Mouse (Mus musculus): ENCODE results near the gene Dnajc13. TPM values are rescaled to one million over a fixed set of nuclear protein-coding genes. Genes with fewer than 3 reads are reported as not detected.

Gene Dnajc13
- polyA plus RNA-seq, 1 experiment from 2014 or later: 29.3 TPM

DNA sequence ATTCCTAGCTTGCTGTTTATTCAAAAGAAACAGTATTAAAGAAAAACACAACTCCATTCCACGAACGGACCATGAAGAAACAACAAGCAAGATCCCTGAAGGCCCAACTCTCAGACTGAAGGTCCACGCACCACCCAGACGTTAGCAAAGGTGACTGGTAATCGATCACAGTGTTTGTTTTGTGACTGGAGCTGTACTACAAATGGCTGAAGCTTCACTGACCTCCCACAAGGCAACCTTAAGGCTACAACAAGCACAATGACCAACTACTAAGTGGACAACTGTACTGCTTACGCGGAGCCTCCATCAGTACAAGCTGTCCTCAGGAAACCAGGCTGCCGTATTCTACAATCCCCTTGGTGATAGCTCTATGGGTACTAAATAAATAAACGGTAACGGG is 92.7 kb downstream of the Dnajc13 start:
- no peak overlapping the region for H3K4me3 ChIP-seq
- no peak overlapping the region for H3K27ac ChIP-seq
- ATAC-seq (ENCODE audit: low FRiP score): no peak
- H3K27me3 ChIP-seq: no peaks in the 10 kb centered on the region
- WGBS: 93% methylated on average over 10 of the region's 10 CpGs
- no peak overlapping the region for H3K4me2 ChIP-seq (replicated peaks)
- H3K4me1 ChIP-seq: no peaks in the 10 kb centered on the region
- no peak overlapping the region for H3K9ac ChIP-seq
- H3K36me3 ChIP-seq: peaks cover 66% of the 10 kb centered on the region
- no peaks in the 10 kb centered on the region for H3K9me3 ChIP-seq (replicated peaks)

DNA sequence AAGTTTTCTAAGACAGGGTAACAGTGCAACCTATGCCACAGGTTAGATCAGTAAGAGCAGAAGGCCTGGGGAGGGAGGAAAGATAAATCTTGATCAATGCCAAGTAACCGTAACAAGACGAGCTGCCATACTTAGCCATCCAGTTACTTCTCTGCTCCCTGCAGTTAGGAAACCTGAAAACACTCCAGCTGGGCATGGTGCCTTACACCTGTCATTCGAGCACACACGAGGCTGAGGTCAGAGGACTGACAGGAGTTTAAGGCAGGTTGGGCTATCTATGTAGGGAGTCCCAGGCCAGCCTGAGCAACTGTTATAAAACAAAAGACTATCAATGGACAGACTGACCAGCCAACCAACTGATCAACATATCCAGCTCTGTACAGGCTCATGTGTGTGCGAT is 96.8 kb downstream of the Dnajc13 start:
- Histone ChIP-seq H3K4me1 (no peaks in the 10 kb centered on the region), H3K4me2 (replicated peaks) (no peak overlapping the region), H3K9me3 (replicated peaks) (no peaks in the 10 kb centered on the region), H3K36me3 (peaks cover 80% of the 10 kb centered on the region), H3K9ac (no peak overlapping the region), H3K27ac (no peak overlapping the region), H3K27me3 (no peaks in the 10 kb centered on the region), H3K4me3 (no peak overlapping the region)
- ATAC-seq (ENCODE audit: low FRiP score): no peak
- WGBS: 95% methylated on average over 5 of the region's 5 CpGs

DNA sequence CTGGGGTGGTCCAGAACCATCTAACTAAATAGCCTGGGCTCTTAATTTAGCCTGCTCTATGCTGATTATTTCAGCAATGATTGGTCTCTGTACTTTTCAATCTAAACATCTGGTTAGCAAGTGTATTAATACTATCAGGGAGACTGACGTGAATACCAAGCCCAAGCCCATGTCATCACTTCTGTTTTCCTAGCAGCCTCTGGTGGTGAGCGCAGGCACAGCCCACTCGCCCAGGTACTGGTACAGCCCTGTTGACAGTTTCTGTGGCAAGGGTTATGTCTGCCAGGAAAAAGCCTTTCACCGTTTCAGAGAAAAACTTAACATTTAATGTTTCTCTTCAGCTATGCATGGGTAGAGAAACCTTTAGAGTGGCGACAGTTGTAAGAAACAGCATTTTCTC is 98.5 kb downstream of the Dnajc13 start:
- H3K36me3 ChIP-seq: peaks cover 85% of the 10 kb centered on the region
- H3K9me3 ChIP-seq (replicated peaks): no peaks in the 10 kb centered on the region
- H3K27ac ChIP-seq: no peak overlapping the region
- no peak overlapping the region for H3K9ac ChIP-seq
- no peak for ATAC-seq (ENCODE audit: low FRiP score)
- WGBS: 88% methylated on average over 5 of the region's 5 CpGs
- H3K4me3 ChIP-seq: no peak overlapping the region
- H3K27me3 ChIP-seq: no peaks in the 10 kb centered on the region
- H3K4me1 ChIP-seq: no peaks in the 10 kb centered on the region
- no peak overlapping the region for H3K4me2 ChIP-seq (replicated peaks)

DNA sequence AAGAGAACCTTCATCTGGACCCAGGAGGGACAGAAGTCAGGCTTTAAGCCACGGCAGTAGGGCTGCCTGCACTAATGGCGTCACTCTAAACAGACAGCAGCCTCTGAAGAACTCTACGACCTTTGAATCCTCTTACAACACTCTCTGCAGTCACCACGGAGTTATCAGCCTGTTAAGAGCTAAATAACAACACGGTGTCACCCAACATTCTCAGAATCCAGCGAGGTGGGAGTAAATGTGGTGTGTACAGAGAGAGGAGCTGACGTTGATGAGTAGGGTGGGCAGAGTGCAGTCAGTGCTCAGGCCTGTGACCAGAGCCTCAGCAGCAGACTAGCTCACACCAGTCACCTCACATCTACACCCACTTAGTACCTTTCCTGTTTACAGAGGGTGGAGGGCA is 101.6 kb downstream of the Dnajc13 start:
- H3K4me3 ChIP-seq: no peak overlapping the region
- H3K9me3 ChIP-seq (replicated peaks): no peaks in the 10 kb centered on the region
- no peak overlapping the region for H3K4me2 ChIP-seq (replicated peaks)
- no peak for ATAC-seq (ENCODE audit: low FRiP score)
- peaks cover 96% of the 10 kb centered on the region for H3K36me3 ChIP-seq
- H3K9ac ChIP-seq: no peak overlapping the region
- H3K27ac ChIP-seq: no peak overlapping the region
- no peaks in the 10 kb centered on the region for H3K4me1 ChIP-seq
- 95% methylated on average over 7 of the region's 7 CpGs for WGBS
- H3K27me3 ChIP-seq: no peaks in the 10 kb centered on the region

DNA sequence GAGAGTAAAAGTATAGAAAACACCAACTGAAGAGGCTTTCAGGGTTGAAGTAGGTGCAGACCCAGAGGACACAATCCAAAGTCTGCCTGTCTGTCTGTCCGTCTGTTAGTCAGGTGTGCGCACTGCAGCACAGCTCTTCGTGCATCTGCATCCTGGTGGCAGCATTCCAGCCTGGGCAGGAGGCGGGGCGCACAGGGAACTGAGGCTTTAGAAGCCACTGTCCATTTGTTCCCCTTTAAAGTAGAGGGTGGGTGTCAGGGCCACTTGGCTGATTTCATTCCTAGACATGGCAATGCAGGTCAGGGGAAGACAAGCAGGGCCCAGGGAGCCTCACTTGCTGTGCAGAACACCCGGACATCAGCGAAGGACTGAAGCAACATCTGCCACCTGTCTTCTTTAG is 105.4 kb downstream of the Dnajc13 start:
- H3K36me3 ChIP-seq: peaks cover 96% of the 10 kb centered on the region
- H3K4me1 ChIP-seq: no peaks in the 10 kb centered on the region
- WGBS: 98% methylated on average over 7 of the region's 7 CpGs
- no peak overlapping the region for H3K4me3 ChIP-seq
- H3K27ac ChIP-seq: no peak overlapping the region
- H3K9ac ChIP-seq: no peak overlapping the region
- no peaks in the 10 kb centered on the region for H3K27me3 ChIP-seq
- no peaks in the 10 kb centered on the region for H3K9me3 ChIP-seq (replicated peaks)
- no peak overlapping the region for H3K4me2 ChIP-seq (replicated peaks)
- ATAC-seq (ENCODE audit: low FRiP score): no peak

DNA sequence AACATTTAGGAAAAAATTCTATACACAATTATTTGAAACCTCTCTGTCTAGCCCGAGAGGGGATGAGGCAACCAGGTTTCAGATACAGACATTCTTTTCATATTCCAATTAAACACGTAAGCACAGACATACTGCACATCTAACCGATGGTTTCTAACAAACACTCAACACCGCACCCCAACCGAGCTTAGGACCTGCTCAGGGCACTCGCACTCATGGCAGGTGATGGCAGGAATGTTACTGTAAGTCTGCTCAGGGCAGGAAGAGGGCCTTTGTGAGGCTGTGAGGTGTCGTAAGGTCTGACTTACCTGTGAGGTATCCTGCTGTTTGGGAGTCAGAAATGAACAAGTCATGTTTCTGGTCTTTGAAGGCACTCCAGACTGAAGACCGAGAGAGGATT is 106.2 kb downstream of the Dnajc13 start:
- Histone ChIP-seq H3K4me3 (no peak overlapping the region), H3K36me3 (peaks cover 96% of the 10 kb centered on the region), H3K4me2 (replicated peaks) (no peak overlapping the region), H3K27me3 (no peaks in the 10 kb centered on the region), H3K4me1 (no peaks in the 10 kb centered on the region), H3K9me3 (replicated peaks) (no peaks in the 10 kb centered on the region), H3K9ac (no peak overlapping the region), H3K27ac (no peak overlapping the region)
- 98% methylated on average over 8 of the region's 8 CpGs for WGBS
- no peak for ATAC-seq (ENCODE audit: low FRiP score)

DNA sequence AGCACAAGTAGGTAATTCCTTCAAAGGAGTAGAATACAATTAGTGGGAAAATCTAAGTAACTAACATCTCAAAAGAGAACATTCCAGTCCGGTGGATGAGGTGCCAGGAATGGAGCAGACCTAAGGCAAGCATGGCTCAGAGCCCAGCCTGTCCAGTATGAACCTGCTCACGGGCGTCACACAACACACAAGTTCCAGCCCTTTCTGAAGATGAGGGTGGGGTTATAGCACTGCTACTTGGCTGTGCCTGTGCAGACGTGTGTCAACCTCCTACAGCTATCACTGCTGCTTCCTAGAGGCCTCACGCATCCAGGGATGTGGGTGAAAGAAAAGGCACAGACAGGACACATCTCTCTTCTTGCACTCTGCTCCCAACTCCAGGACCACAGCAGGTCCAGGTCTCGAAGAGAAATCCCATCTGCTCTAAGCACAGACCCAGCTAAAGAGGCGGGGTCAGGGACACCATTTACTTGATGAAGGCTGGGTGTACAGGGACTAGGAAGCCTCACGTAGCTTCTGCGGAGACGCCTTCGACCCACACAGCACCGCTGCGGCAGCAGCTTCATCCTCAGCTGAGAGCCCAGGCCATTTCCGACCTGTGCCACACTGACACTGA is 107.5 kb downstream of the Dnajc13 start:
- H3K27ac ChIP-seq: no peak overlapping the region
- no peak for ATAC-seq (ENCODE audit: low FRiP score)
- H3K4me1 ChIP-seq: no peaks in the 10 kb centered on the region
- H3K9me3 ChIP-seq (replicated peaks): no peaks in the 10 kb centered on the region
- H3K27me3 ChIP-seq: no peaks in the 10 kb centered on the region
- no peak overlapping the region for H3K9ac ChIP-seq
- peaks cover 95% of the 10 kb centered on the region for H3K36me3 ChIP-seq
- no peak overlapping the region for H3K4me2 ChIP-seq (replicated peaks)
- H3K4me3 ChIP-seq: no peak overlapping the region
- 95% methylated on average over 14 of the region's 14 CpGs for WGBS

DNA sequence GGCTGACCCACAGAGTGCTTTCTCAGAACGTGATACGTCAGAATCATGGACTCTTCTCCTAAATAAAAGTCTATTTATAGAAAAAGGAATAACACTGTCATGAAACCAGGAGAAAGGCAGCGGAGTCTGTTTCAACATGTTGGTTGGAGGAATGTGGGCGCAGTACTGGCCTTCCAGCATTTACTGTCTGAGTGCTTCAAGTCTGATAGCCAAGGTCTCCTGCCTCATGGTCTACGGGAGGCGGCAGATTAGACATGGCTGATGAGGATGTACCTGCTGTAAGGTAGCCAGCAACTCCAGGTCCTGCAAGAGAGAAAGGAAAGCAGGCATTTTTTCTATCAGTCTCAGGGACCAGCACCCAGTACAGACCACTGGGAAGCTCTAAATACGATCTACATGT is 110.6 kb downstream of the Dnajc13 start:
- H3K27ac ChIP-seq: no peak overlapping the region
- no peak for ATAC-seq (ENCODE audit: low FRiP score)
- H3K4me1 ChIP-seq: no peaks in the 10 kb centered on the region
- H3K4me2 ChIP-seq (replicated peaks): no peak overlapping the region
- H3K27me3 ChIP-seq: no peaks in the 10 kb centered on the region
- peaks cover 72% of the 10 kb centered on the region for H3K36me3 ChIP-seq
- H3K4me3 ChIP-seq: no peak overlapping the region
- 96% methylated on average over 7 of the region's 7 CpGs for WGBS
- H3K9ac ChIP-seq: no peak overlapping the region
- no peaks in the 10 kb centered on the region for H3K9me3 ChIP-seq (replicated peaks)

DNA sequence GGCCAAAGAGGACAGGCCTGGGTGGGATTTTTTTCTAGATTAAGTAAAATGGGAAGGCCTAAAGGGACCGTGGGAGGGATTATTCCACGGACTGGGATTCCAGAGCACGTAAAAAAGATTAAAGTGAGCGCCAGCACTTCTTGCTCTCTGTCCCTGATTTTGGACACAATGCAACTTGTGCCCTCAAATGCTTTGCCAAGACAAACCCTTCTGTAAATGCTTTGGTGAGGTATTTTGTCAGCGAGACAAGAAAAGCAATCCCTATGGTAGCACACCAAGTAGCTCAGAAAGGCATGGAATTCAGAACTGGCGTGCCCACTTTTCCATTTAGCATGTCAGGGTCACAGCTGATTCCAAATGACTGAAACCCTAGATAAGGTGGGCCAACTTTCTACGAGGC is 113.8 kb downstream of the Dnajc13 start:
- ATAC-seq (ENCODE audit: low FRiP score): no peak
- Histone ChIP-seq H3K36me3 (peaks cover 40% of the 10 kb centered on the region), H3K4me2 (replicated peaks) (no peak overlapping the region), H3K4me1 (no peaks in the 10 kb centered on the region), H3K27ac (no peak overlapping the region), H3K9ac (no peak overlapping the region), H3K4me3 (no peak overlapping the region), H3K9me3 (replicated peaks) (no peaks in the 10 kb centered on the region), H3K27me3 (no peaks in the 10 kb centered on the region)
- 94% methylated on average over 7 of the region's 7 CpGs for WGBS

DNA sequence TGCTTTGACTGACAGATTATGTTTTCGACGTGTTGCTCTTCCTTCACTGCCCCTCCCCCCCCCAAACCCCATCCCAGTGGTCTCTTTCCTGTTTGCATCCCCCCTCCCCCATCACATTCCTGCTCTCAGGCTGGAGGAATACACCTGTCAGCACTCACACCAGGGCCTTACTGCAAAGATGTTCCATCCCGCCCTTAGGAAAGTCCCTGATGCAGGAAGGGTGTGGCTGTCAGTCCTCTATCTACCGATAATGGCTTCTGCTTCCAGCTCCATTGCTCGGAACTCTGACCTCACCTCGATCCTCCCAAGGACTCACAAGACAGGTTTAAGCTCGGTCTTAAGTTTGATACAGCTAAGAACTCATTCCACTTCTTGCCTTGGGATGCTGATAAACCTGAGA is 116.0 kb downstream of the Dnajc13 start:
- Histone ChIP-seq H3K36me3 (peaks cover 20% of the 10 kb centered on the region), H3K27me3 (no peaks in the 10 kb centered on the region), H3K4me2 (replicated peaks) (no peak overlapping the region), H3K9ac (no peak overlapping the region), H3K4me1 (no peaks in the 10 kb centered on the region), H3K27ac (no peak overlapping the region), H3K4me3 (no peak overlapping the region), H3K9me3 (replicated peaks) (no peaks in the 10 kb centered on the region)
- 85% methylated on average over 7 of the region's 7 CpGs for WGBS
- ATAC-seq (ENCODE audit: low FRiP score): no peak

DNA sequence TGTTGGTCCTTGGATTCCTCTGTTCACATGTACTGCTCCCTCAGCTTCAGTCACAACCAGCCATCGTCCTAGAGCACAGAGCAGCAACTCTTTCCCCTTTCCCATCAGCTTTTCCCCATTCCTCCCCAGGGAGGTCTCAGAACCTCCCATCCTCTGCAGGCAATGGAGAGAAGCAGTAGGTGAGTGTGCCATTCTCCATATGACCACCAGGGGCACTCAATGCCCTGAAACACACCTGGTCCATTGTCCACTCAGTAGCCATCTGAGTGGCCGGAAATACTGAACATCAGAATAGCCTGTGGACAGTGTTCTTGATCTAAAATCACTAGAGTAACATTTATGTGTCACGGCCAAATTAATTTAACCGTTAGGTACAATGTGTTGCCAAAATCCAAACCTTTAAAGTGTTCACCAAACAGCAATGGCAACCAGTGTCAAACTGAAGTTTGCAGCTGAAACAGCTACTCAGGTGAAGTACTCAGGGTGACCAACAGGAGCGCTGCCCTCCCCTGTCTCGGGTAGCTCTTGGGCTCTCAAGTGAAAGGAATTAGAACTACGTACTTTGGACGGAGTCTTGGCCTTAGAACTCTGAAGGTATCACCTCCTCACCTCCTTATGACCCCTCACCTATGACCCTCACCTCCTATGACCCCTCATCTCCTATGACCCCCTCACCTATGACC is 118.3 kb downstream of the Dnajc13 start:
- no peak for ATAC-seq (ENCODE audit: low FRiP score)
- no peak overlapping the region for H3K4me3 ChIP-seq
- H3K27ac ChIP-seq: no peak overlapping the region
- no peak overlapping the region for H3K9ac ChIP-seq
- H3K27me3 ChIP-seq: no peaks in the 10 kb centered on the region
- WGBS: 82% methylated on average over 8 of the region's 8 CpGs
- H3K4me2 ChIP-seq (replicated peaks): no peak overlapping the region
- no peaks in the 10 kb centered on the region; the same call in 1 of the 2 replicates for H3K36me3 ChIP-seq
- no peaks in the 10 kb centered on the region for H3K9me3 ChIP-seq (replicated peaks)
- H3K4me1 ChIP-seq: no peaks in the 10 kb centered on the region

DNA sequence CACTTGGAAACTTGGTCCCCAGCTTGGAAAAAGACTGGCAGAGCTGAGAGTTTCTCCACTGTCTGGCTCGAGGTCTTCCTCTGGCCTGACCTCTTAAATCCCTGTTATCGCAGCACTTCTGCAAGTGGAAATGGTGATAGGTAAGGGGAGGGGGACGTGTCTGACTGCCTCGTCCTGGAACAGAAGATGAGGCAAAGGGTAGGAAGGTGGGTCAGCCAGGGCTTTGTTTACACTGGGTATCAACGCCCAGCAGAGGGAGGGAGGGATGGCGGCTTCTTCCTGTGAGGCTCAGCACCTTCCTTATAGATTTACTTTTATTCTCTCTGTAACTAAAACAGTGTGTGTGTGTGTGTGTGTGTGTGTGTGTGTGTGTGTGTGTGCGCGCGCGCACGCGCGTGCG is 119.9 kb downstream of the Dnajc13 start:
- H3K27me3 ChIP-seq: no peaks in the 10 kb centered on the region
- H3K36me3 ChIP-seq: no peaks in the 10 kb centered on the region
- H3K4me1 ChIP-seq: no peaks in the 10 kb centered on the region
- WGBS: 90% methylated on average over 14 of the region's 14 CpGs
- H3K9me3 ChIP-seq (replicated peaks): no peaks in the 10 kb centered on the region
- H3K9ac ChIP-seq: no peak overlapping the region
- H3K4me3 ChIP-seq: no peak overlapping the region
- H3K27ac ChIP-seq: no peak overlapping the region
- no peak for ATAC-seq (ENCODE audit: low FRiP score)
- H3K4me2 ChIP-seq (replicated peaks): no peak overlapping the region

DNA sequence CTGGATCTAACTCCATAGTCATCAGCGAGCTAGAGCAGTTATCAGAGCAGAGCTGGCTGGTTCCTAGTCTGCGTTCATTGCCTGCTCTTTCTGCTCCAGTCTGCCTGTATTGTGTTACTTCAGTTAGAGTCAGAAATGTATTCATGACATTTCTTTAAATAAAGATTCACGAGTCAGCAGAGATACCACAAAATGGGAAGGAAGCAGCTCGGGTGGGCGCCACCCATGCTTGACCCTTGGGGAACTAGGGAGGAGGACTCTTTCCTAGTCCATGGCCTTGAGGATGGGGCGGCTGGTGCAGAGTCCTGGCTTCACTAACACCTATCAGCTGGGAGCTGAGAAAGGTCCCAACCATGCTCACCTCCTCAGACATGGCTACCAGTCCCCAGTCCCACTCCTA is 122.4 kb downstream of the Dnajc13 start:
- Histone ChIP-seq H3K27me3 (no peaks in the 10 kb centered on the region), H3K9me3 (replicated peaks) (no peaks in the 10 kb centered on the region), H3K36me3 (no peaks in the 10 kb centered on the region), H3K4me3 (no peak overlapping the region), H3K27ac (no peak overlapping the region), H3K4me2 (replicated peaks) (no peak overlapping the region), H3K9ac (no peak overlapping the region), H3K4me1 (no peaks in the 10 kb centered on the region)
- no peak for ATAC-seq (ENCODE audit: low FRiP score)
- 87% methylated on average over 6 of the region's 6 CpGs for WGBS
